ENCODE assay signal across 10 mouse cellular contexts in genomic region chr7:71193131-71193530, GRCm38 (mm10).
DNase-seq lines count a peak whose midpoint lies in the region; ATAC-seq lines count a peak whose summit lies in the region.
"Had no signal": no experiment of that assay in that cellular context is flagged by ENCODE, and none has a peak within 500 bp of the region (broad histone marks: within the 10 kb centered on the region; RNA-seq: fewer than 3 reads in every experiment).

No protein-coding gene starts in this region.

- H3K27me3 ChIP-seq in kidney, embryonic 14.5 days (ENCODE audit: control insufficient read depth, insufficient read depth, low read length), result no peaks in the 10 kb centered on the region
- H3K27me3 ChIP-seq in forebrain, embryonic 16.5 days (replicated peaks; ENCODE audit: control insufficient read depth, insufficient read depth, low read length), result no peaks in the 10 kb centered on the region
- H3K27me3 ChIP-seq: embryonic facial prominence, embryonic 12.5 days had no signal

- H3K9ac ChIP-seq in kidney, embryonic 14.5 days (ENCODE audit: low read depth, low read length), result no peak overlapping the region
- H3K9ac ChIP-seq in forebrain, embryonic 16.5 days (replicated peaks; ENCODE audit: low read depth, low read length), result no peak overlapping the region
- H3K9ac ChIP-seq: embryonic facial prominence, embryonic 12.5 days had no signal

- H3K4me1 ChIP-seq in kidney, embryonic 14.5 days (ENCODE audit: control insufficient read depth, insufficient read depth, low read length), result peaks cover 4% of the 10 kb centered on the region; the same call in 1 of the 2 replicates
- H3K4me1 ChIP-seq in forebrain, embryonic 16.5 days (replicated peaks; ENCODE audit: control insufficient read depth, insufficient read depth, low read length), result peaks cover 4% of the 10 kb centered on the region
- H3K4me1 ChIP-seq: embryonic facial prominence, embryonic 12.5 days had no signal

- no peaks in the 10 kb centered on the region for H3K9me3 ChIP-seq in kidney, embryonic 14.5 days (ENCODE audit: control insufficient read depth, low read length)
- no peaks in the 10 kb centered on the region for H3K9me3 ChIP-seq in forebrain, embryonic 16.5 days (ENCODE audit: control insufficient read depth, low read length)
- H3K9me3 ChIP-seq: embryonic facial prominence, embryonic 12.5 days had no signal

- ATAC-seq in kidney, embryonic 14.5 days (ENCODE audit: low FRiP score, low TSS enrichment), result no peak
- ATAC-seq in forebrain, embryonic 16.5 days, result peak; percentile 89
- no peak for ATAC-seq in monocyte, adult 5-6 weeks (replicated peaks; ENCODE audit: insufficient number of reproducible peaks, low FRiP score, low TSS enrichment, poor library complexity, severe bottlenecking)

- no peaks in the 10 kb centered on the region for H3K36me3 ChIP-seq in kidney, embryonic 14.5 days (ENCODE audit: control insufficient read depth, insufficient read depth, low read length)
- H3K36me3 ChIP-seq in forebrain, embryonic 16.5 days (ENCODE audit: control insufficient read depth, insufficient read depth), result no peaks in the 10 kb centered on the region
- H3K36me3 ChIP-seq: embryonic facial prominence, embryonic 12.5 days; G1E had no signal

- H3K4me3 ChIP-seq in kidney, embryonic 14.5 days (ENCODE audit: low read length), result no peak overlapping the region
- H3K4me3 ChIP-seq in forebrain, embryonic 16.5 days (replicated peaks; ENCODE audit: low read length), result no peak overlapping the region
- H3K4me3 ChIP-seq: embryonic facial prominence, embryonic 12.5 days had no signal

- no peak overlapping the region for H3K4me2 ChIP-seq in kidney, embryonic 14.5 days (replicated peaks; ENCODE audit: low read depth, low read length)
- peak overlapping the region; percentile 21; the same call in 1 of the 2 replicates for H3K4me2 ChIP-seq in forebrain, embryonic 16.5 days (ENCODE audit: low read length)
- H3K4me2 ChIP-seq: embryonic facial prominence, embryonic 12.5 days had no signal

- peak; percentile 80 for DNase-seq in kidney, adult 11 months
- peak; percentile 78 to 79 for DNase-seq in kidney, adult 8-10 months
- DNase-seq in lung, postnatal 14 days, result peak; percentile 66
- DNase-seq in left cerebral cortex, adult 9 months (ENCODE audit: low spot score in 2 of 2), result no peak
- DNase-seq in left cerebral cortex, adult 11 months (ENCODE audit: low spot score), result no peak

- WGBS in kidney, embryonic 14.5 days, result 29% methylated on average over 7 of the region's 7 CpGs
- 11% methylated on average over 7 of the region's 7 CpGs for WGBS in forebrain, embryonic 16.5 days

- no peak overlapping the region for H3K27ac ChIP-seq in kidney, embryonic 14.5 days (ENCODE audit: low read depth, low read length)
- H3K27ac ChIP-seq in forebrain, embryonic 16.5 days (ENCODE audit: low read length), result no peak overlapping the region
- H3K27ac ChIP-seq: embryonic facial prominence, embryonic 12.5 days had no signal

Comparison
In these comparisons a context has a peak if more than half of its experiments do, and no peak if none do; other contexts are left out.
1. DNase-seq: peak in kidney, adult 11 months (single experiment), kidney, adult 8-10 months (2 of 2) and lung, postnatal 14 days (single experiment); none in left cerebral cortex, adult 9 months (0 of 2) and left cerebral cortex, adult 11 months (single experiment).